Mouse (Mus musculus) kidney, embryonic 14.5 days (tissue): ENCODE data around the gene Tomm70a. TPM values are rescaled to one million over a fixed set of nuclear protein-coding genes. Genes with fewer than 3 reads are reported as not detected.

Source experiments
- ATAC-seq: fragments of 200-750 bp; cut with Nextera tagmentation; 2 replicates; pipeline ENCODE4 v1.8.0; 2017; ENCODE audit warnings: moderate number of reproducible peaks, mild to moderate bottlenecking, moderate TSS enrichment, moderate library complexity; ENCODE audit not compliant: low FRiP score, low TSS enrichment
- H3K27ac ChIP-seq: fragments of 300-500 bp; sonication (generic); 2 replicates; pipeline ENCODE4 v1.5.1; 2014; ENCODE audit warnings: low read depth, mild to moderate bottlenecking, low read length, moderate library complexity, mixed read lengths
- H3K27me3 ChIP-seq: fragments of 300-500 bp; sonication (generic); 2 replicates; pipeline ENCODE4 v1.6.1; 2014; ENCODE audit warnings: mild to moderate bottlenecking, low read length; ENCODE audit not compliant: control insufficient read depth, insufficient read depth
- H3K36me3 ChIP-seq: fragments of 300-500 bp; sonication (generic); 2 replicates; pipeline ENCODE4 v1.6.1; 2014; ENCODE audit warnings: low read length, mixed read lengths; ENCODE audit not compliant: control insufficient read depth, insufficient read depth
- H3K4me1 ChIP-seq: fragments of 300-500 bp; sonication (generic); 2 replicates; pipeline ENCODE4 v1.6.1; 2014; ENCODE audit warnings: low read length, mixed read lengths; ENCODE audit not compliant: control insufficient read depth, insufficient read depth
- H3K4me2 ChIP-seq: fragments of 300-500 bp; sonication (generic); replicated peaks from 2 replicates; pipeline ENCODE4 v1.6.1; 2014; ENCODE audit warnings: low read depth, mild to moderate bottlenecking, low read length
- H3K4me3 ChIP-seq: fragments of 300-500 bp; sonication (generic); 2 replicates; pipeline ENCODE4 v1.5.1; 2014; ENCODE audit warnings: mild to moderate bottlenecking, low read length
- H3K9ac ChIP-seq: fragments of 300-500 bp; sonication (generic); 2 replicates; pipeline ENCODE4 v1.6.1; 2014; ENCODE audit warnings: low read depth, mild to moderate bottlenecking, low read length, moderate library complexity
- H3K9me3 ChIP-seq: fragments of 300-500 bp; sonication (generic); 2 replicates; pipeline ENCODE4 v1.6.1; 2016; ENCODE audit warnings: low read length; ENCODE audit not compliant: control insufficient read depth
- WGBS: fragments of 180-500 bp; shearing (Covaris S2); extraction: QIAGEN DNeasy Blood & Tissue Kit; methylation state at CpG from one replicate; pipeline ENCODE4 v1.1.7; 2014; 5-methylcytosine and 5-hydroxymethylcytosine counted together
- polyA plus RNA-seq: library from polyadenylated mRNA; unstranded; fragments of >200 nt; fragmentation: Nextera tagmentation; extraction: Ambion mirVana; gene quantifications from 2 replicates; pipeline ENCODE4 v1.2.1, GENCODE M21; 2014

Tomm70a gene
- polyA plus RNA-seq, 1 experiment from 2014 or later = 63.7 TPM

DNA sequence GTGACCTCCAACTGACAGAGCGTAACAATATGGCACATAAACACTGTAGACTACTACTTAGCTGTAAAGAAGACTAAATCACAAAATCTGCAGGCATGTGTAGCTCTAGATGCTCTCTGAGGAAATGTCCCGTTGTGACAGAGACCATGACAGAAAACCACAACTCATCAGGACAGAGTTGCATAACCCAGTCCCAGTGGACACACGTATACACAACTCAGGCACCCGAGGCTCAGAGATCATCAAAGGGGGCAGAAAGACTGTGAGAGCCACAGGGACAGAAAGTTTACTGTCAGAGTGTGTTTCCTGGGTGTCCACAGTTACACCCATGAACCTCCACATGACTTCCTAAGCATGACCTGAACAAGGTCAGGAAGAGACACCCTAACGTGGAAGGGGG, 75.1 kb downstream of the Tomm70a start:
- no peaks in the 10 kb centered on the region for H3K9me3 ChIP-seq
- no peaks in the 10 kb centered on the region for H3K27me3 ChIP-seq
- H3K9ac ChIP-seq = no peak overlapping the region
- no peaks in the 10 kb centered on the region for H3K4me1 ChIP-seq
- no peak overlapping the region for H3K4me3 ChIP-seq
- ATAC-seq = no peak
- no peak overlapping the region for H3K27ac ChIP-seq
- WGBS = 90% methylated on average over 5 of the region's 5 CpGs
- H3K36me3 ChIP-seq = peaks cover 28% of the 10 kb centered on the region
- no peak overlapping the region for H3K4me2 ChIP-seq

DNA sequence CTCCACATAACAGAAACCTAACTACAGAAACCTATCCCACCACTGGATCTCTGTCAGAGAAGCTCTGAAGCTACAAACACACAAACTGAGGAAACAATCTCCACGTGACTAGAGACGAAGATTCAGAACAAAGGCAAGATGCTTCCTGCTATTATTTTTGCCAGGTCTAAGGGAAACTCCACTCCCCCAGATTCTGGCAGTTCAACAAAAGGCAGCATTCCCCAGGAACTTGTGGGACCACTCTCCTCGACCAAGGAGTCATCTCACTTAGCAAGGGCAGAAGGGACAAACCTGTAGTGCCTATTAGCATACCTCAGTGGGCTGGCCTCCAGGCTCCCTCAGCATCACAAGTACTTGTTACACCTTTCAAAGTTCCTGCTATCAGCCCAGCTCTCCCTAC, 75.8 kb downstream of the Tomm70a start:
- 71% methylated on average over 3 of the region's 3 CpGs for WGBS
- ATAC-seq = no peak
- H3K9me3 ChIP-seq = no peaks in the 10 kb centered on the region

More for the DNA sequence above, 75.8 kb downstream of the Tomm70a start:
- no peak overlapping the region for H3K9ac ChIP-seq
- H3K4me3 ChIP-seq = no peak overlapping the region
- no peak overlapping the region for H3K4me2 ChIP-seq
- H3K27ac ChIP-seq = no peak overlapping the region
- no peaks in the 10 kb centered on the region for H3K4me1 ChIP-seq
- H3K27me3 ChIP-seq = no peaks in the 10 kb centered on the region
- peaks cover 21% of the 10 kb centered on the region for H3K36me3 ChIP-seq

Other genes starting within 250 kb of the Tomm70a start
- 22.5 and 26.3 TPM in 2 replicates for gene Tmem45a, start 235.5 kb upstream of the Tomm70a start, polyA plus RNA-seq
- not detected in 2 replicates for gene Lnp1, start 193.6 kb upstream of the Tomm70a start, polyA plus RNA-seq
- gene Tmem45a2, start 50.3 kb upstream of the Tomm70a start, polyA plus RNA-seq = 0.19 TPM in 1 of 2 replicates, not detected in the other
- 90.9 and 101 TPM in 2 replicates for gene Nit2, start 45.6 kb downstream of the Tomm70a start, polyA plus RNA-seq
- 28.1 and 31.2 TPM in 2 replicates for gene Tbc1d23, start 109.8 kb downstream of the Tomm70a start, polyA plus RNA-seq
- gene Tmem30c, start 171.2 kb downstream of the Tomm70a start, polyA plus RNA-seq = 0.09 and 0.41 TPM in 2 replicates
- 16.3 and 21.1 TPM in 2 replicates for gene Filip1l, start 231.4 kb downstream of the Tomm70a start, polyA plus RNA-seq